8 mouse cellular contexts compared by ENCODE assay signal in the genomic region with DNA sequence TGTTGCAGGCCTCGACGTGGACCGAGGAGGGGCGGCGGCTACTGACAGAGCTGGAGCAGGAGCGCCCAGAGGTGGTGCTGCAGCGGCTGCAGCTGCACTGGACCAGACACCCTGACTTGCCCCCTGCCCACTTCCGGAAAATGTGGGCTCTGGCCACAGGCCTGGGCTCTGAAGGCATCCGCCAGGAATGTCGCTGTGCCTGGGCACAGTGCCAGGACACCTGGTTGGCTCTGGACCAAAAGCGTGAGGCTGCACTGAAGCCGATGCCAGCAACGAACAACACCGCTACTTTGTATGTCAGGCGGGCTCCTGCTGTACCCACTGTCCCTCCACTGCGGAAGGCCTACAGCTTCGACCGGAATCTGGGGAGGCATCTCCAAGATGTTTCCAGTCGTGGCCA. TPM values are rescaled to one million over a fixed set of nuclear protein-coding genes. Genes with fewer than 3 reads are reported as not detected.
DNase-seq lines count a peak whose midpoint lies in the region; ATAC-seq and TF ChIP-seq lines count a peak whose summit lies in the region.
"Had no signal": no experiment of that assay in that cellular context is flagged by ENCODE, and none has a peak within 500 bp of the region (broad histone marks: within the 10 kb centered on the region; RNA-seq: fewer than 3 reads in every experiment).

No protein-coding gene starts in this region.

- H3K36me3 ChIP-seq in hindbrain, embryonic 12.5 days = no peaks in the 10 kb centered on the region
- no peaks in the 10 kb centered on the region for H3K36me3 ChIP-seq in hindbrain, embryonic 10.5 days
- no peaks in the 10 kb centered on the region for H3K36me3 ChIP-seq in forebrain, postnatal 0 days (ENCODE audit: insufficient read depth)
- no peaks in the 10 kb centered on the region; the same call in 1 of the 2 replicates for H3K36me3 ChIP-seq in limb, embryonic 13.5 days

- no peak overlapping the region for H3K9ac ChIP-seq in hindbrain, embryonic 12.5 days
- H3K9ac ChIP-seq in forebrain, postnatal 0 days = no peak overlapping the region
- peak overlapping the region; percentile 36; the same call in 1 of the 2 replicates for H3K9ac ChIP-seq in limb, embryonic 13.5 days

- H3K4me1 ChIP-seq in hindbrain, embryonic 12.5 days = peaks cover 15% of the 10 kb centered on the region; the same call in 1 of the 2 replicates
- H3K4me1 ChIP-seq in hindbrain, embryonic 10.5 days (replicated peaks) = peaks cover 20% of the 10 kb centered on the region
- H3K4me1 ChIP-seq in forebrain, postnatal 0 days (ENCODE audit: insufficient read depth) = no peaks in the 10 kb centered on the region
- H3K4me1 ChIP-seq in limb, embryonic 13.5 days = peaks cover 45% of the 10 kb centered on the region

- no peaks in the 10 kb centered on the region for H3K27me3 ChIP-seq in hindbrain, embryonic 12.5 days
- peaks cover 9% of the 10 kb centered on the region; the same call in 1 of the 2 replicates for H3K27me3 ChIP-seq in hindbrain, embryonic 10.5 days (ENCODE audit: insufficient read depth, poor library complexity, severe bottlenecking)
- no peaks in the 10 kb centered on the region for H3K27me3 ChIP-seq in forebrain, postnatal 0 days (ENCODE audit: insufficient read depth, low read length)
- H3K27me3 ChIP-seq in limb, embryonic 13.5 days = no peaks in the 10 kb centered on the region

- TF ChIP-seq CTCF in forebrain, postnatal 0 days (IDR thresholded peaks at IDR 0.05; ENCODE audit: low read depth) = no peak

- H3K9me3 ChIP-seq in hindbrain, embryonic 12.5 days (replicated peaks) = peaks cover 5% of the 10 kb centered on the region; the same call in 1 of the 2 replicates
- H3K9me3 ChIP-seq in hindbrain, embryonic 10.5 days = peaks cover 8% of the 10 kb centered on the region
- no peaks in the 10 kb centered on the region for H3K9me3 ChIP-seq in forebrain, postnatal 0 days (ENCODE audit: low read length)
- H3K9me3 ChIP-seq in limb, embryonic 13.5 days = peaks cover under 1% of the 10 kb centered on the region

- WGBS in hindbrain, embryonic 12.5 days = 74% methylated on average over 19 of the region's 19 CpGs
- WGBS in hindbrain, embryonic 10.5 days = 86% methylated on average over 19 of the region's 19 CpGs
- WGBS in forebrain, postnatal 0 days = 33% methylated on average over 19 of the region's 19 CpGs
- WGBS in limb, embryonic 13.5 days = 40% methylated on average over 19 of the region's 19 CpGs

- no peak overlapping the region for H3K4me2 ChIP-seq in hindbrain, embryonic 12.5 days (replicated peaks)
- H3K4me2 ChIP-seq in forebrain, postnatal 0 days (ENCODE audit: low read depth) = no peak overlapping the region
- peak overlapping the region; percentile 38 for H3K4me2 ChIP-seq in limb, embryonic 13.5 days (replicated peaks)

- H3K4me3 ChIP-seq in hindbrain, embryonic 12.5 days = no peak overlapping the region
- no peak overlapping the region for H3K4me3 ChIP-seq in hindbrain, embryonic 10.5 days
- no peak overlapping the region for H3K4me3 ChIP-seq in forebrain, postnatal 0 days (ENCODE audit: low read depth, low read length)
- no peak overlapping the region for H3K4me3 ChIP-seq in limb, embryonic 13.5 days

- DNase-seq in hindbrain, embryonic 10.5 days (ENCODE audit: low spot score) = no peak
- DNase-seq in NIH3T3 (ENCODE audit: low read depth) (peak; percentile 30), liver (no peak)
- DNase-seq in forebrain, postnatal 0 days = peak; percentile 31
- peak; percentile 60 for DNase-seq in urinary bladder, postnatal 25 days (ENCODE audit: low spot score)

- ATAC-seq in hindbrain, embryonic 12.5 days (ENCODE audit: low FRiP score) = no peak
- ATAC-seq in forebrain, postnatal 0 days = peak; percentile 39
- peak; percentile 46 for ATAC-seq in limb, embryonic 13.5 days (ENCODE audit: low FRiP score, low read depth)

- H3K27ac ChIP-seq in hindbrain, embryonic 12.5 days = 0 out of 2 replicates have a peak overlapping the region, but pooled peaks have one; percentile 23
- H3K27ac ChIP-seq in hindbrain, embryonic 10.5 days = no peak overlapping the region; the same call in 1 of the 2 replicates
- no peak overlapping the region for H3K27ac ChIP-seq in forebrain, postnatal 0 days (ENCODE audit: low read depth, low read length)
- peak overlapping the region; percentile 83 for H3K27ac ChIP-seq in limb, embryonic 13.5 days

RNA-seq across cellular contexts. Expression of gene Plekhg4, which starts 5.6 kb away (rescaled TPM):
- 0.59 and 0.93 TPM in 2 replicates for polyA plus RNA-seq in hindbrain, embryonic 12.5 days (2016; fragmentation: Nextera tagmentation; extraction: Ambion mirVana)
- polyA plus RNA-seq in hindbrain, embryonic 10.5 days (2016; fragmentation: Nextera tagmentation; extraction: Ambion mirVana) = 0.52 and 0.75 TPM in 2 replicates
- 4.2 and 4.5 TPM in 2 replicates for total RNA-seq in forebrain, postnatal 0 days (2014; rRNA removed)
- polyA plus RNA-seq in forebrain, postnatal 0 days (2015; fragmentation: Nextera tagmentation; extraction: Ambion mirVana) = 0.70 and 0.77 TPM in 2 replicates
- 0.73 and 1.2 TPM in 2 replicates for polyA plus RNA-seq in limb, embryonic 13.5 days (2015; fragmentation: Nextera tagmentation; extraction: Ambion mirVana)

RNA-seq across cellular contexts. Expression of gene Slc9a5, which starts 30.0 kb away (rescaled TPM):
- polyA plus RNA-seq in hindbrain, embryonic 12.5 days (2016; fragmentation: Nextera tagmentation; extraction: Ambion mirVana) = 7.2 and 7.7 TPM in 2 replicates
- polyA plus RNA-seq in hindbrain, embryonic 10.5 days (2016; fragmentation: Nextera tagmentation; extraction: Ambion mirVana) = 4.1 and 4.3 TPM in 2 replicates
- total RNA-seq in forebrain, postnatal 0 days (2014; rRNA removed) = 17.5 and 17.8 TPM in 2 replicates
- polyA plus RNA-seq in forebrain, postnatal 0 days (2015; fragmentation: Nextera tagmentation; extraction: Ambion mirVana) = 5.6 and 7.2 TPM in 2 replicates
- 6.0 and 6.4 TPM in 2 replicates for polyA plus RNA-seq in limb, embryonic 13.5 days (2015; fragmentation: Nextera tagmentation; extraction: Ambion mirVana)

RNA-seq across cellular contexts. Expression of gene Fhod1, which starts 30.9 kb away (rescaled TPM):
- 1.4 and 2.0 TPM in 2 replicates for polyA plus RNA-seq in hindbrain, embryonic 12.5 days (2016; fragmentation: Nextera tagmentation; extraction: Ambion mirVana)
- polyA plus RNA-seq in hindbrain, embryonic 10.5 days (2016; fragmentation: Nextera tagmentation; extraction: Ambion mirVana) = 2.4 and 2.8 TPM in 2 replicates
- 1.4 and 2.1 TPM in 2 replicates for total RNA-seq in forebrain, postnatal 0 days (2014; rRNA removed)
- 0.15 and 0.30 TPM in 2 replicates for polyA plus RNA-seq in forebrain, postnatal 0 days (2015; fragmentation: Nextera tagmentation; extraction: Ambion mirVana)
- polyA plus RNA-seq in limb, embryonic 13.5 days (2015; fragmentation: Nextera tagmentation; extraction: Ambion mirVana) = 2.1 and 2.3 TPM in 2 replicates

RNA-seq across cellular contexts. Expression of gene Kctd19, which starts 34.6 kb away (rescaled TPM):
- polyA plus RNA-seq in hindbrain, embryonic 12.5 days (2016; fragmentation: Nextera tagmentation; extraction: Ambion mirVana) = 0.08 TPM in 1 of 2 replicates, not detected in the other
- 0.12 TPM in 1 of 2 replicates, not detected in the other for polyA plus RNA-seq in hindbrain, embryonic 10.5 days (2016; fragmentation: Nextera tagmentation; extraction: Ambion mirVana)
- total RNA-seq in forebrain, postnatal 0 days (2014; rRNA removed) = 0.10 and 0.15 TPM in 2 replicates
- polyA plus RNA-seq in forebrain, postnatal 0 days (2015; fragmentation: Nextera tagmentation; extraction: Ambion mirVana) = 0.16 and 0.19 TPM in 2 replicates
- not detected in 2 replicates for polyA plus RNA-seq in limb, embryonic 13.5 days (2015; fragmentation: Nextera tagmentation; extraction: Ambion mirVana)
- polyA plus RNA-seq: large intestine, adult 2 months had no signal

RNA-seq across cellular contexts. Expression of gene Lrrc36, which starts 34.7 kb away (rescaled TPM):
- 2.1 and 3.1 TPM in 2 replicates for polyA plus RNA-seq in hindbrain, embryonic 12.5 days (2016; fragmentation: Nextera tagmentation; extraction: Ambion mirVana)
- polyA plus RNA-seq in hindbrain, embryonic 10.5 days (2016; fragmentation: Nextera tagmentation; extraction: Ambion mirVana) = 1.8 and 2.5 TPM in 2 replicates
- total RNA-seq in forebrain, postnatal 0 days (2014; rRNA removed) = 1.7 and 1.8 TPM in 2 replicates
- polyA plus RNA-seq in forebrain, postnatal 0 days (2015; fragmentation: Nextera tagmentation; extraction: Ambion mirVana) = 0.40 and 1.1 TPM in 2 replicates
- 0.36 and 0.55 TPM in 2 replicates for polyA plus RNA-seq in limb, embryonic 13.5 days (2015; fragmentation: Nextera tagmentation; extraction: Ambion mirVana)

Comparison
In these comparisons a context has a peak if more than half of its experiments do, and no peak if none do; other contexts are left out.
1. H3K27ac ChIP-seq: peak in hindbrain, embryonic 12.5 days (single experiment) and limb, embryonic 13.5 days (single experiment); none in hindbrain, embryonic 10.5 days (single experiment) and forebrain, postnatal 0 days (single experiment).
2. DNase-seq: peak in NIH3T3 (single experiment), forebrain, postnatal 0 days (single experiment) and urinary bladder, postnatal 25 days (single experiment); none in hindbrain, embryonic 10.5 days (single experiment) and liver (single experiment).